Mouse (Mus musculus) erythroid progenitor cell, adult 5-6 weeks (primary cell): ENCODE measurements around the gene Pde1b. TPM values are rescaled to one million over a fixed set of nuclear protein-coding genes. Genes with fewer than 3 reads are reported as not detected.
A peak's percentile ranks its signal among the peaks of the same experiment; 100 is the strongest.

Source experiments
- ATAC-seq: replicated peaks from 2 replicates; pipeline ENCODE4 v1.8.0; 2016; ENCODE audit warnings: moderate number of reproducible peaks, mild to moderate bottlenecking, moderate TSS enrichment, inconsistent platforms; ENCODE audit not compliant: poor library complexity, low FRiP score, severe bottlenecking
- total RNA-seq, 2 experiments: library from RNA; stranded (forward) in 1 of 2; stranded (reverse) in 1 of 2; fragments of 150-400 nt in 1 of 2; fragments of 186-747, 209-891 nt in 1 of 2; gene quantifications; 2 replicates each; pipeline versions ENCODE4 v1.2.3 to v1.2.4; 2015 to 2017; ENCODE audit warnings: low replicate concordance in 2 of 2

Gene Pde1b
- total RNA-seq (2015; ENCODE audit: low replicate concordance), result 1.1 and 13.8 TPM in 2 replicates
- 1.2 and 2.2 TPM in 2 replicates for total RNA-seq (2017; ENCODE audit: low replicate concordance)

DNA sequence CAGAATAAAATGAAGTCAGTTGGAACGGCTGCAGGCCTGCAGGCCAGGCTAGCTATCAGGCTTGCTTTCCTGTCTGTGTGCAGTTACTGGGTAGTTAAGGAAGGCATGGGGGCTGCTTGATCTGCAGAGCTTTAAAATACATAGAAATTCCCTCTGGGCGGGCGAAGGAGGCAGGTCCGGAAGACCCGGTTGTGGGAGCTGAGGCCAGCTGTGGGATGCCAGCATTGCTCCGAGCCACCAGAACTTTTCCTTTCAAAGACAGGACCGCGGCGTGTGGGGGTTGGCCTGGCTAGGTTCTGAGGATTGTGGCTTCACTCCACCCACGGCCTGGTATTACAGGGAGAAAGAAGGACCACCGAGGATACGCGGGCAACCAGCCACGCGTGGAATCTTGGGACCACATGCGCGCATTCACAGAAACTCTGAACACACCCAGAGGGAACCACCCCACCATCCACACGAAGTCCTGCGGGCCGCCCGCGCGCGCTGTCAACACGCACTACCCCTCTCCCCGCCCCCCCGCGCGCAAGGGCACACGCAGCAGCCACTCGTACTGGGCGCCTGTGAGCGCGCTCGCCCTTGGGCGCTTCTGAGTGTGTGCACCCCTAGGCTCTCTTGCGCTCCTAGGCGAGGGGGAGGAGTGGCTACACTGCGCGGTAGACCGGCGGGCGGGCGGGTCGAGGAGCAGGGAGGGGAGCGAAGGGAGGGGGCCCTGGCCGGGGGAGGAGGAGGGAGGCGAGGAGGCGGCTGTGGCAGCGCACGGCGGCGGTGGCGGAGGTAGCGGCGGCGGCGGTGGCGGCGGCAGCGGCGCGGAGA, at the start of gene Pde1b:
Gene Pde1b, plus strand, starts transcription at position 600 of the 816 bp plus-strand sequence.
- no peak for ATAC-seq

DNA sequence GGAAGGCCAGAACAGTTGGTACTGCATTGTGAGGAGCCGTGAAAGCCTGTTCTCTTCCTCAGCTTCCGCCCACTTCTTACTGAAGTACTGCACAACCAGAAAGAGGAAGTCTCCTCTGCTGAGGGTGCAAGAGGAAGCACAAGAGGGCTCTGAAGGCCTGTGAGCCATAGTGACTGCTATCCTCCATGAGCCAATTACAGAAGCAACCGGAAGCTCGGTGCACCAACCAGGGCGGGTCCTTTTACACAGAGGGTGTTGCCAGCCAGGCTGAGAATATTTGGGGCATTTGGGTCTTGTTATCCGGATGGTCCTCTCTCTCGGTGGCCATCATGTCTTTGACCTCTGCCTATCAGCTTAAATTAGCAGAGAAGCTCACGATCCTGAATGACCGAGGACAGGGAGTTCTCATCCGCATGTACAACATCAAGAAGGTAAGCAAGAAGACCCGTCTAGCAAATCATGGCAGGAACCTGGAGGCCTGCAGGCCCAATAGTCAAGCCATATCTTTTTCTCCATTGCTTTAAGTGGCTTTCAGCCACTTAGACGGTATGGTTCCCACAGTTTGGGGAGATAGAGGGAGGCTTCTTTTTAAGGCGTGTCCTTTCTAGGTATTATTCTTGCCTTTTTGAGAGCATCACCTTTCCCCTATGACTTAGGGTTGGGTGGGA, 49.1 kb upstream of the Pde1b start, which contains the start of gene Nckap1l:
Gene Nckap1l, plus strand, starts transcription at position 244 of the 668 bp plus-strand sequence.
- ATAC-seq, result peak; percentile 61

DNA sequence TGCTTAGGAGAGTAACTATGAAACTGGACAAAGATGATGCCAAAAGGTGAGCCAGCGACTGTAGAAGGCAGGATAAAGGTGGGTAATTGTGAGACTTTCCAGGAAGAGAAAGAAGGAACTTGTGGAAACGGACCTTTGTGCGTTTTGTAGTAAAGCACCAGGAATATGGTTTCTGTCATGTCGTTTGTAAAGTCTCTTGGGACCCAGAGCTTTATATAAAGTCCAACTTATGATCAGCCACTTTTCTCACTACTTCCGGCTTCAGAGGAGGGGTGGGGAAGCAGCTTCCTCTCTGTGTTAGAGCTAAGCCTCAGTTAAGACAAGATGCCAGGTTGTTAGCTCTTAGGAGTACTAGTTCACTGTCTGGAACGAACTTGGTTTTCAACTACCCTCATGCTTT, 48.4 kb upstream of the Pde1b start:
- no peak for ATAC-seq

DNA sequence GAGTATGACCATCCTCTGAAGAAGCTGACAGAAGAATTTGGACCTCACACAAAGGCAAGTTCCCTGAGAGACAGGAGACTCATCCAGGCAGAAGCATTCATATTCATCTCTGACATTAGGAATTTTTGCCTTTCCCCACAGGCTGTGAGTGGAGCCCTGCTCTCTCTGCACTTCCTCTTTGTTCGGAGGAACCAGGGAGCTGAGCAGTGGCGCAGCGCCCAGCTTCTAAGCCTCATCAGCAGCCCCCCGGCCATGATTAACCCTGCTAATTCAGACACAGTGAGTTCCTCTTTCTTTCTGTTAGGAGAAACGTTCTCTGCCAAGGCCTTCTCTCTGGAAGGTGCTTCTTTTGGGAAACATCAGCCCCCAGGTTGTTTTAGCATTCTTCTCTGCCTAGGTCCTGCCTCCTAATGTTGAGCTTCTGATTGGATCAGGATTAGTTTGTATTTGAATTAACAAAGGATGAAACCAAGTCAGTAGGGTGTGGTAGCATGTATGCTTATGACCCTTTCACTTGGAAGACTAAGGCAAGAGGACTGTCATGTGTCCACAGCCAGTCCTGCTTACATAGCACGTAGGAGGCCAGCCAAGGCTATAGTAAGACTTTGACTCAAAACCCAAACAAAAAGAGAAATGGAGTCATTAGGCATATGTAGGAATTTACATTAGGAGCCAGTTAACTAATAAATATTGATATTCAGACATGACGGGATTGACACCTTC, 40.1 kb upstream of the Pde1b start:
- 0 out of 2 replicates have a peak, but pooled peaks have one; percentile 6 for ATAC-seq

- ATAC-seq, result no peak
Observed at GRCm38 (mm10) chr15:103471488-103472194, 31.2 kb upstream of the Pde1b start.

- no peak for ATAC-seq
Observed at GRCm38 (mm10) chr15:103472265-103472664, 30.6 kb upstream of the Pde1b start.

GRCm38 (mm10) chr15:103473182-103473581, 29.7 kb upstream of the Pde1b start:
- no peak for ATAC-seq

- no peak for ATAC-seq
Observed at GRCm38 (mm10) chr15:103473769-103474168, 29.1 kb upstream of the Pde1b start.

- no peak for ATAC-seq
Observed at GRCm38 (mm10) chr15:103479080-103479606, 23.7 kb upstream of the Pde1b start.

GRCm38 (mm10) chr15:103480129-103480528, 22.7 kb upstream of the Pde1b start:
- no peak for ATAC-seq

- ATAC-seq, result no peak
Observed at GRCm38 (mm10) chr15:103482488-103482887, 20.3 kb upstream of the Pde1b start.

- no peak for ATAC-seq
Observed at GRCm38 (mm10) chr15:103484490-103484889, 18.3 kb upstream of the Pde1b start.

GRCm38 (mm10) chr15:103485106-103485505, 17.7 kb upstream of the Pde1b start:
- no peak for ATAC-seq

DNA sequence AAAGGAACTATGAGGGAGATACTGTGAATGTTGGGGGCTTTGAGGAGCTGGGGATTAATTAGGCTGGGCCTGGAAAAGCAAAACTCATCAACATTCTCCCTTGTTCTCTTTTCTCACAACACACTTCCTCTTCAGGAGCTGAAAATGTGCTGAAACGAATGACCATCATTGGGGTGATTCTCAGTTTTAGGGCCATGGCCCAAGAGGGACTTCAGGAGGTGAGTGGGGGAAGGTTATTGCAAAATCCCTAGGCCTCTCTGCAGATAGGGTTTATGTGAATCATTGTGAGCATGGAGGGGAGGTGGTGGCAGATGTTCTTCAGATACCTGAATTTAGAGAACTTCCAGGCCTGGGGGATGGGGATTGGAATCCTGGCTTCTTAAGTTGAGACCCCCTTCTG, 16.2 kb upstream of the Pde1b start:
- ATAC-seq, result no peak

DNA sequence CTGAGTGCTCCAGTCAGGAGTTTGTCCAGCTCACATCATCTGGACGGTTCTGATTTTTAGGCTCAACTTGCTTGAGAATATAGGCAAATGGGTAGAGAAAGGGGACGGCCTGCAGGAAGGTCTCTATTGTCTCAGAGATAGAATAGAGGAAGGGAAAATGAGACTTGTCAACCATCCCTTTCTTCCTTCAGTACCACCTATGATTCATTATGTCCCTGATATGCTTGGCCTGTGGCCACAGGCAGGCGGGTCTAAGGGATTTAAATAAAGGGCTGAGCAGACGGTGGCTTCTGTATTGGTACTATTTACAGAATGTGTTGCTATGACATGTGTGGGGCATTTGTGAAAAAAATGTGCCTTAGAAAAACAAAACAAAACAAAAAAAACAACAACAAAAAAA, 14.5 kb upstream of the Pde1b start:
- ATAC-seq, result no peak

- no peak for ATAC-seq
Observed at GRCm38 (mm10) chr15:103496204-103497140, 6.4 kb upstream of the Pde1b start.

GRCm38 (mm10) chr15:103498157-103498556, 4.7 kb upstream of the Pde1b start:
- ATAC-seq, result no peak

GRCm38 (mm10) chr15:103500723-103501122, 2.1 kb upstream of the Pde1b start:
- ATAC-seq, result no peak
